Mouse (Mus musculus) CH12.LX (cell line): ENCODE measurements around the gene 4930469K13Rik.

ENCODE experiments used
- CTCF ChIP-seq, 2 experiments: IDR thresholded peaks in 1 of 2; conservative IDR thresholded peaks in 1 of 2; 2 replicates each; pipeline ENCODE4 v1.5.1; 2011 to 2012; ENCODE audit warnings: low read depth in 2 of 2, low read length in 2 of 2, improper control_type of control experiment in 1 of 2, inconsistent platforms in 1 of 2, mild to moderate bottlenecking in 1 of 2, moderate library complexity in 1 of 2
- EP300 ChIP-seq: IDR thresholded peaks from 2 replicates; pipeline ENCODE4 v1.6.1; 2011; ENCODE audit warnings: low read length, improper control_type of control experiment
- MYC ChIP-seq: IDR thresholded peaks from 2 replicates; pipeline ENCODE4 v1.6.1; 2011; ENCODE audit warnings: low read depth, mild to moderate bottlenecking, improper control_type of control experiment, low read length

DNA sequence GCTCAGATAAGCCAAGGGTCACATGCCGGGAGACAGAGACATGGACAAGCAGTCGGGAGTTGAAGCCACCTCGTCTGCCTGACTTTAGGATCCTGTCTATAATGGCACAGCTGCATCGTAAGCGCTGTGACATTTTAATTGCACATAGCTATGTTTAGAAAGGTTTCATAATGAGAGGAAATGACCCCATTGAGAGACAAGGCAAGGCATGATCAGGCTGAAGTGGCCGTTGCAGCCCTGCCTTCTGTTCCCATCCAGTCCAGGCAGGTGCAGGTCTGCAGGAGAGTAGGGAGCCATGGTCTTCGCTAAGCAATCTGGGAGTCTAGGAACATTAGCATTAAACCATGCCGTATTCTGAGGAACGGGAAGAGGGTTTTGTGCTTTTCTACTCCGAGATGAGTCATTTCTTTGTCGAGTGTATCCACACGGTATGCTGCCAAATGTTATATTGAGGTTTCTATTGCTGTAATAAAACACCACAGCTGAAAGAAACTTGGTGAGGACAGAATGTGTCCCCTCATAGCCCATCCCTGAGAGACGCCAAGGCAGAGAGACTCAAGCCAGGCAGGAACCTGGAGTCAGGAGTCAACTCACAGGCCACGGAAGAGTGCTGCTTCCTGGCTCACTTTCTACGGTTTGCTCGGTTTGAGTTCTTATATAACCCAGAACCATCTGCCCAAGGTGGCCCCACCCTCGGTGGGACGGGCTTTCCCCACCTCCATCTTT lies 165.8 kb downstream of the 4930469K13Rik start:
- TF ChIP-seq EP300 (peak; percentile 46), CTCF (conservative IDR thresholded peaks at IDR 0.05 in 1 of 2, IDR thresholded peaks at IDR 0.05 in 1 of 2; ENCODE audit: low read depth in 2 of 2, low read length in 2 of 2) (no peak), MYC (peak; percentile 59; the same call in 1 of the 2 replicates)
